Mouse (Mus musculus): ENCODE measurements around the gene Uba7.

The Uba7 gene

GRCm38 (mm10) chr9:107975399-107976386, at the start of gene Uba7:
Gene Uba7, plus strand, starts transcription at chr9:107975505.
- no peak for DNase-seq (ENCODE audit: low read depth, low spot score)

- no peak for DNase-seq (ENCODE audit: low read depth, low spot score)
Measured at GRCm38 (mm10) chr9:107926920-107927420, 48.3 kb upstream of the Uba7 start.

- no peak for DNase-seq (ENCODE audit: low read depth, low spot score)
Measured at GRCm38 (mm10) chr9:107927749-107928148, 47.6 kb upstream of the Uba7 start.

- no peak for DNase-seq (ENCODE audit: low read depth, low spot score)
Measured at GRCm38 (mm10) chr9:107928169-107928568, 47.1 kb upstream of the Uba7 start, which contains the start of gene Actl11. Gene Actl11, plus strand, starts transcription at chr9:107928469.

- DNase-seq (ENCODE audit: low read depth, low spot score), result no peak
Measured at GRCm38 (mm10) chr9:107932221-107932620, 43.1 kb upstream of the Uba7 start.

GRCm38 (mm10) chr9:107934146-107934545, 41.2 kb upstream of the Uba7 start:
- DNase-seq (ENCODE audit: low read depth, low spot score), result no peak

GRCm38 (mm10) chr9:107935374-107935773, 39.9 kb upstream of the Uba7 start, which contains the start of gene Camkv:
Gene Camkv, plus strand, starts transcription at chr9:107935674.
- DNase-seq (ENCODE audit: low read depth, low spot score), result no peak

GRCm38 (mm10) chr9:107935790-107936214, 39.5 kb upstream of the Uba7 start:
- DNase-seq (ENCODE audit: low read depth, low spot score), result peak; percentile 46

GRCm38 (mm10) chr9:107936215-107936822, 39.0 kb upstream of the Uba7 start:
- no peak for DNase-seq (ENCODE audit: low read depth, low spot score)

- DNase-seq (ENCODE audit: low read depth, low spot score), result no peak
Measured at GRCm38 (mm10) chr9:107936831-107937230, 38.5 kb upstream of the Uba7 start.

- no peak for DNase-seq (ENCODE audit: low read depth, low spot score)
Measured at GRCm38 (mm10) chr9:107947241-107948194, 27.8 kb upstream of the Uba7 start.

- no peak for DNase-seq (ENCODE audit: low read depth, low spot score)
Measured at GRCm38 (mm10) chr9:107949184-107949921, 26.0 kb upstream of the Uba7 start.

- DNase-seq (ENCODE audit: low read depth, low spot score), result no peak
Measured at GRCm38 (mm10) chr9:107949922-107950235, 25.4 kb upstream of the Uba7 start, which contains the start of gene Traip. Gene Traip, plus strand, starts transcription at chr9:107950136.

GRCm38 (mm10) chr9:107950460-107951355, 24.6 kb upstream of the Uba7 start:
- DNase-seq (ENCODE audit: low read depth, low spot score), result peak; percentile 93

GRCm38 (mm10) chr9:107955613-107956289, 19.6 kb upstream of the Uba7 start:
- DNase-seq (ENCODE audit: low read depth, low spot score), result no peak

GRCm38 (mm10) chr9:107957141-107957540, 18.2 kb upstream of the Uba7 start:
- DNase-seq (ENCODE audit: low read depth, low spot score), result no peak

GRCm38 (mm10) chr9:107959896-107960295, 15.4 kb upstream of the Uba7 start:
- DNase-seq (ENCODE audit: low read depth, low spot score), result no peak

- DNase-seq (ENCODE audit: low read depth, low spot score), result no peak
Measured at GRCm38 (mm10) chr9:107960928-107961327, 14.4 kb upstream of the Uba7 start.

- DNase-seq (ENCODE audit: low read depth, low spot score), result no peak
Measured at GRCm38 (mm10) chr9:107961351-107961762, 13.9 kb upstream of the Uba7 start.
